Mouse (Mus musculus): ENCODE results near the gene Thoc6. TPM values are rescaled to one million over a fixed set of nuclear protein-coding genes. Genes with fewer than 3 reads are reported as not detected.

Thoc6 gene
- polyA plus RNA-seq, 1 experiment from 2014 or later: 17.7 TPM

- DNase-seq (ENCODE audit: low spot score) (no peak), ATAC-seq (ENCODE audit: low FRiP score, low TSS enrichment) (no peak)
- Histone ChIP-seq H3K27me3 (ENCODE audit: control insufficient read depth, insufficient read depth, low read length) (no peaks in the 10 kb centered on the region), H3K36me3 (ENCODE audit: control insufficient read depth, insufficient read depth, low read length) (no peaks in the 10 kb centered on the region), H3K4me1 (replicated peaks; ENCODE audit: control insufficient read depth, insufficient read depth) (no peaks in the 10 kb centered on the region), H3K9me3 (ENCODE audit: control insufficient read depth, low read length) (no peaks in the 10 kb centered on the region), H3K27ac (replicated peaks) (no peak overlapping the region), H3K4me3 (ENCODE audit: low read depth, low read length) (no peak overlapping the region), H3K9ac (ENCODE audit: low read length) (no peak overlapping the region), H3K4me2 (replicated peaks; ENCODE audit: low read depth) (no peak overlapping the region)
- WGBS: 71% methylated on average over 7 of the region's 7 CpGs
- TF ChIP-seq EP300 (optimal IDR thresholded peaks at IDR 0.05) (no peak), CTCF (IDR thresholded peaks at IDR 0.05; ENCODE audit: low read depth) (no peak)
Measured at GRCm38 (mm10) chr17:23620351-23620750, 53.3 kb downstream of the Thoc6 start.

Other genes starting within 250 kb of the Thoc6 start
- not detected in 2 replicates for gene Vmn2r117, start 194.2 kb downstream of the Thoc6 start, polyA plus RNA-seq (2015; fragmentation: Nextera tagmentation; extraction: Ambion mirVana)
- gene Zfp213, start 109.6 kb downstream of the Thoc6 start, polyA plus RNA-seq (2015; fragmentation: Nextera tagmentation; extraction: Ambion mirVana): 8.9 and 9.2 TPM in 2 replicates
- 4.0 and 5.7 TPM in 2 replicates for gene Zfp13, start 74.4 kb downstream of the Thoc6 start, polyA plus RNA-seq (2015; fragmentation: Nextera tagmentation; extraction: Ambion mirVana)
- 0.05 TPM in 1 of 2 replicates, not detected in the other for gene Zscan10, start 73.0 kb downstream of the Thoc6 start, polyA plus RNA-seq (2015; fragmentation: Nextera tagmentation; extraction: Ambion mirVana)
- gene Mmp25, start 28.6 kb downstream of the Thoc6 start, polyA plus RNA-seq (2015; fragmentation: Nextera tagmentation; extraction: Ambion mirVana): 0.12 and 0.18 TPM in 2 replicates
- 50.9 and 58.2 TPM in 2 replicates for gene Bicdl2, start 13.4 kb downstream of the Thoc6 start, polyA plus RNA-seq (2015; fragmentation: Nextera tagmentation; extraction: Ambion mirVana)
- gene Hcfc1r1, start 286 bp downstream of the Thoc6 start, polyA plus RNA-seq (2015; fragmentation: Nextera tagmentation; extraction: Ambion mirVana): 183 and 186 TPM in 2 replicates
- gene Tnfrsf12a, start 3.6 kb upstream of the Thoc6 start, polyA plus RNA-seq (2015; fragmentation: Nextera tagmentation; extraction: Ambion mirVana): 33.5 and 33.7 TPM in 2 replicates
- gene Cldn6, start 5.4 kb upstream of the Thoc6 start, polyA plus RNA-seq (2015; fragmentation: Nextera tagmentation; extraction: Ambion mirVana): 3.0 and 3.2 TPM in 2 replicates
- gene Cldn9, start 10.1 kb upstream of the Thoc6 start, polyA plus RNA-seq (2015; fragmentation: Nextera tagmentation; extraction: Ambion mirVana): 0.79 and 0.92 TPM in 2 replicates
- 0.04 and 0.16 TPM in 2 replicates for gene 1520401A03Rik, start 48.9 kb upstream of the Thoc6 start, polyA plus RNA-seq (2015; fragmentation: Nextera tagmentation; extraction: Ambion mirVana)
- 17.1 and 17.6 TPM in 2 replicates for gene Pkmyt1, start 52.5 kb upstream of the Thoc6 start, polyA plus RNA-seq (2015; fragmentation: Nextera tagmentation; extraction: Ambion mirVana)
- gene Paqr4, start 67.0 kb upstream of the Thoc6 start, polyA plus RNA-seq (2015; fragmentation: Nextera tagmentation; extraction: Ambion mirVana): 26.3 and 28.0 TPM in 2 replicates
- 2.7 and 3.0 TPM in 2 replicates for gene Kremen2, start 72.0 kb upstream of the Thoc6 start, polyA plus RNA-seq (2015; fragmentation: Nextera tagmentation; extraction: Ambion mirVana)
- gene Flywch1, start 97.7 kb upstream of the Thoc6 start, polyA plus RNA-seq (2015; fragmentation: Nextera tagmentation; extraction: Ambion mirVana): 24.2 and 27.3 TPM in 2 replicates
- gene Flywch2, start 112.2 kb upstream of the Thoc6 start, polyA plus RNA-seq (2015; fragmentation: Nextera tagmentation; extraction: Ambion mirVana): 15.9 and 16.4 TPM in 2 replicates
- 211 and 215 TPM in 2 replicates for gene Srrm2, start 116.7 kb upstream of the Thoc6 start, polyA plus RNA-seq (2015; fragmentation: Nextera tagmentation; extraction: Ambion mirVana)
- 881 and 1,013 TPM in 2 replicates for gene Elob, start 155.3 kb upstream of the Thoc6 start, polyA plus RNA-seq (2015; fragmentation: Nextera tagmentation; extraction: Ambion mirVana)
- gene Prss33, start 162.2 kb upstream of the Thoc6 start, polyA plus RNA-seq (2015; fragmentation: Nextera tagmentation; extraction: Ambion mirVana): 0.11 TPM in 1 of 2 replicates, not detected in the other
- gene Prss32, start 170.0 kb upstream of the Thoc6 start, polyA plus RNA-seq (2015; fragmentation: Nextera tagmentation; extraction: Ambion mirVana): 13.6 and 14.8 TPM in 2 replicates
- gene Prss41, start 170.3 kb upstream of the Thoc6 start, polyA plus RNA-seq (2015; fragmentation: Nextera tagmentation; extraction: Ambion mirVana): 0.88 and 0.90 TPM in 2 replicates
- not detected in 2 replicates for gene Prss21, start 194.2 kb upstream of the Thoc6 start, polyA plus RNA-seq (2015; fragmentation: Nextera tagmentation; extraction: Ambion mirVana)
- not detected in 2 replicates for gene Dcpp1, start 207.0 kb upstream of the Thoc6 start, polyA plus RNA-seq (2015; fragmentation: Nextera tagmentation; extraction: Ambion mirVana)
- gene Dcpp2, start 207.0 kb upstream of the Thoc6 start, polyA plus RNA-seq (2015; fragmentation: Nextera tagmentation; extraction: Ambion mirVana): not detected in 2 replicates
- not detected in 2 replicates for gene Dcpp3, start 243.6 kb upstream of the Thoc6 start, polyA plus RNA-seq (2015; fragmentation: Nextera tagmentation; extraction: Ambion mirVana)

Data from stomach, postnatal 0 days (tissue).